Mouse (Mus musculus): ENCODE measurements around the gene Nav2.

GRCm38 (mm10) chr7:49635971-49636370 lies 727.5 kb downstream of the Nav2 start:
- TF ChIP-seq GATA1 (IDR thresholded peaks at IDR 0.05; ENCODE audit: borderline replicate concordance, low read length), result no peak
- no peak for TF ChIP-seq FLI1 (IDR thresholded peaks at IDR 0.05; ENCODE audit: low read length)
